Mouse (Mus musculus): ENCODE results near the gene Gm17617. TPM values are rescaled to one million over a fixed set of nuclear protein-coding genes. Genes with fewer than 3 reads are reported as not detected.

The Gm17617 gene
- polyA plus RNA-seq (2015; fragmentation: Nextera tagmentation; extraction: Ambion mirVana), result not detected in 2 replicates

DNA sequence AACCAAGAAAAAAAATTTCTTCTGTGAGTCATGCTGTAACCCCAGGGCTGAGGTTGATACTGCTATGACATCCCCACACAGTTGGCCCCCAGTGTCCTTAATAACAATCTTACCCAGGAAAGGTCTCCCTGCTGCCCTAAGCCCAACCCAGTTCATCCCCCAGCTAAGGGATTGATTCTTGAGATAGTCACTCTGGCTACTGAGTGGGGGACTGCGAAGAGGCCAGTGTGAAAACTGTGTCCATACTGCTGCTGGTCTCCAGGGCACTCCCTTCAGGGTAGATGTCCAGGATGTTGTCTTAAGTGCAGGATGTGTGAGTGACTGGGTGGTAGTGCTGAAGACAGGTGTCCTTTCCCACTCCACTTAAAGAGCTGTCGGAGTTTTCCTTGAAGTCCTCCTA is at the start of gene Gm17617:
TSS of gene Gm17617 (minus strand) at position 101 of the 400 bp plus-strand sequence.

DNA sequence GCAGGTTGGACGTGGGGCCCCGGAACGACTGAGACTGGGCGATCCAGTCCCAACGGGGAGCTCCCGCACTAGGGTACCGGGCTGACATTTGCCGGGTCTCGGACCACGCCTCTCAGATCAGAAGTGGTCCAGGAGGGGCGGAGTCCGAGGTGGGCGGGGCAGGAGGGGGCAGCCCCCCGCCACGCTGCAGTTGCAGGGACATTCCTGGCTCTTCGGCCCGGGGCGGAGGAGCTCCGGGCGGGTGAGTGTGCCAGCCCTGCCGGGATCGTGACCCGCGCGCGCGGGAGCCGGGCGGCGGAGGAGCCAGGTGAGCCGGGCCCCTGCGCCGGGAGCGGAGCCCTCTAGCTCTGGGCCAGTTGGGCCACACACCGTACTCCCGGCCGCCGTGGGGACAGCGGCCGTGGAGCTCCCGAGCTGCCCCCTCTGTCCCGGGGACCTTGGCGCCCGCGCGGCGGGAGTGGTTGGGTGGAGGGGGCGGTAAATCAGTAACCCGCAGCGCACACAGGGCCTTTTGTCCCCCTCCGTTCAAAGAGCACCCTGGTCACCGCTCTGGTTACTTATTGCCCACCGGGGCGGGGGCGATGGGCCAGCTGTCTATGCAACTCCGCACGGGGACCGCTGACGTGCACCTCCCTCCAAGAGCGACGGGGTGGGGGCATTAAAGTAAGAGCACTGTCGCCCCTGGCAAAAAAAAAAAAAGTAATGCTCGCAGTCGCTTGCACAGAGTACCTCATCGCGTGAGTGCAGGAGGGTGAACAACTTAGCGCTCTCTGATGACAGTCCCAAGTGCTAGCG is 19.5 kb upstream of the Gm17617 start, which contains the start of gene Fgfr4:
TSS of gene Fgfr4 (plus strand) at position 20 of the 795 bp plus-strand sequence.

DNA sequence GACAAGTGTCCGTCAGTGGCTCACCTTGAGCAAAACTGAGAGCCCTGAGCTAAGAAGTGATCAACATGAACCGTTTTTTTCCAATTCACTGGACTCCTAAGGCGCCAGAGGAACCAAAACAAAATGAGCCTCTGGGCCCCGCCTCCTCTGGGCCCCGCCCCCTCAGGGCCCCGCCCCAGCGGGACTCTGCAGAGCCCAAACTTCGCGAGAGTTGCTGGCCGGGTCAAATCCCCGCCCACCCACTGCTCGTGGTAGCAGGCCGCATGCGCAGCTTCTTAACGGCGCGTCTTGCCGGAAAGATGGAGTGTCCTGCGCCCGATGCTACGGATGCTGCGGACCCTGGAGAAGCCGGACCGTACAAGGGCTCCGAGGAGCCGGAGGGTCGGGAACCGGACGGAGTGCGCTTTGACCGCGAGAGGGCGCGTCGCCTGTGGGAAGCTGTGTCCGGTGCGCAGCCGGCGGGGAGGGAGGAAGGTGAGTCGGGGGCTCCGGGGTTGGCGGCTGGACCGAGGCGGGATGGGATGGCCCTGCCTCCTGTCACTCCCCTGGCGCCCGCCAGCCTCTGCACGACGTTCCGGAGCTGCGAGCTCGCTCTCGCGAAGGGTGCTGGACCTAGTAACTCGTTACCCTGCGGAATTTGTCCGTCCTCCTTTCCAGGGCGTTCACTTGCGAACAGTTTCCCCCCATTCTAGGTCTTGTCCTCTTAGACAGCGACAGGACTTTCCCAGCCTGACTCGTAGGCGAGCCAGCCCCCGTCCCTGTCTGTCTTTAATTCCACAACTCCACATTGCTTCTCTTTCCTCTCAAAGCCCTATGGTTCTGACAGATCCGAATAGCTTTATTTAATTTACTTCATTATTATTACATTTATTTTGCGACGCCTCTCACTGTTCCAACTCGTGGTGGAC is 28.0 kb downstream of the Gm17617 start, which contains the start of gene Zfp346:
TSS of gene Zfp346 (plus strand) at position 267 of the 908 bp plus-strand sequence.

DNA sequence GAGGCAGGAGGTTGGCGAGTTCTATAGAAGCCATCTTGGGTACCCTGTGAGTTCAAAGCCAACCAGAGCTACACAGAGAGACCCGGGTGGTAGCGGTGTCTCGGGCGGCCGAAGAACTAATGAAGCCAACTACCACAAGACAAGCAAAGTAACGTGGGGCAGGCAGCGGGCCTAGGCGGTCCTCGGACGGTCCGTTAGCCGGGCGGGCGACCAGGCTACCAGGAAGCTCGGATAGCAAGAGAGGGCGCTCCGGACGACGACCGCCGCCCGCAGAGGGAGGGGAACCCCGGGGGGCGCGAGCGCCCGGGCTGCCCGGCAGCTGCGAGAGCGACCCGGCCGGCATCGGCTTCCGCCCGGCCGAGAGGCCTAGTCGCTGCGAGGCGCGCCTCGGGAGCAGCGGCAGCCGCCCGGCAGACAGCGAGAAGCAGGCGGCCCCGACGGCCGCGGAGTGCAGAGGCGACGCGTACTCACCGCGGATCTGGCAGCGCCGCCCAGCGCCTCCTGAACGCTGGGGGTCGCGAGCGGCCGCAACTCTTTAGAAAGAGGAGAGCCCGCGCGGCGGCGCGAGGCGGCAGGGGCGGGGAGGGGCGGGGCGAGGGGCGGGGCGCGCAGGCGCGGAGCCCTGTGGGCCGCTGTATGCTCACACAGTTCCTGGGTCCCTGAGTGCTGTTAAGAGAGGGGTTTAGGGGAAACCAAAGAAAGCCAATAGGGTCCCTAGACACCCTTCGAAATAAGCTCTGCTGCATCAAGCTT is 33.4 kb downstream of the Gm17617 start, which contains the start of gene Uimc1:
TSS of gene Uimc1 (minus strand) at position 575 of the 753 bp plus-strand sequence.

Other genes starting within 250 kb of the Gm17617 start
- gene Unc5a, start 184.1 kb downstream of the Gm17617 start, polyA plus RNA-seq (2015; fragmentation: Nextera tagmentation; extraction: Ambion mirVana), result 0.38 and 0.86 TPM in 2 replicates
- gene Hk3, start 112.2 kb downstream of the Gm17617 start, polyA plus RNA-seq (2015; fragmentation: Nextera tagmentation; extraction: Ambion mirVana), result 7.7 and 11.4 TPM in 2 replicates
- gene Uimc1, start 33.2 kb downstream of the Gm17617 start, polyA plus RNA-seq (2015; fragmentation: Nextera tagmentation; extraction: Ambion mirVana), result 24.0 and 28.3 TPM in 2 replicates
- gene Zfp346, start 28.2 kb downstream of the Gm17617 start, polyA plus RNA-seq (2015; fragmentation: Nextera tagmentation; extraction: Ambion mirVana), result 9.0 and 9.7 TPM in 2 replicates
- gene Fgfr4, start 19.1 kb upstream of the Gm17617 start, polyA plus RNA-seq (2015; fragmentation: Nextera tagmentation; extraction: Ambion mirVana), result 2.5 and 4.5 TPM in 2 replicates
- gene Nsd1, start 76.2 kb upstream of the Gm17617 start, polyA plus RNA-seq (2015; fragmentation: Nextera tagmentation; extraction: Ambion mirVana), result 33.2 and 37.8 TPM in 2 replicates
- 187 and 204 TPM in 2 replicates for gene Prelid1, start 187.0 kb upstream of the Gm17617 start, polyA plus RNA-seq (2015; fragmentation: Nextera tagmentation; extraction: Ambion mirVana)
- 63.1 and 67.9 TPM in 2 replicates for gene Rab24, start 188.4 kb upstream of the Gm17617 start, polyA plus RNA-seq (2015; fragmentation: Nextera tagmentation; extraction: Ambion mirVana)
- 36.7 and 38.4 TPM in 2 replicates for gene Mxd3, start 196.3 kb upstream of the Gm17617 start, polyA plus RNA-seq (2015; fragmentation: Nextera tagmentation; extraction: Ambion mirVana)
- 62.5 and 62.6 TPM in 2 replicates for gene Lman2, start 229.2 kb upstream of the Gm17617 start, polyA plus RNA-seq (2015; fragmentation: Nextera tagmentation; extraction: Ambion mirVana)
- 7.7 and 10.3 TPM in 2 replicates for gene Rgs14, start 236.2 kb upstream of the Gm17617 start, polyA plus RNA-seq (2015; fragmentation: Nextera tagmentation; extraction: Ambion mirVana)

Measured in spleen, postnatal 0 days (tissue).